Mouse (Mus musculus): ENCODE data around the gene Map1lc3a. TPM values are rescaled to one million over a fixed set of nuclear protein-coding genes. Genes with fewer than 3 reads are reported as not detected.

The Map1lc3a gene
- 100 to 1,000 TPM; 229 to 254 TPM for total RNA-seq (2021)

DNA sequence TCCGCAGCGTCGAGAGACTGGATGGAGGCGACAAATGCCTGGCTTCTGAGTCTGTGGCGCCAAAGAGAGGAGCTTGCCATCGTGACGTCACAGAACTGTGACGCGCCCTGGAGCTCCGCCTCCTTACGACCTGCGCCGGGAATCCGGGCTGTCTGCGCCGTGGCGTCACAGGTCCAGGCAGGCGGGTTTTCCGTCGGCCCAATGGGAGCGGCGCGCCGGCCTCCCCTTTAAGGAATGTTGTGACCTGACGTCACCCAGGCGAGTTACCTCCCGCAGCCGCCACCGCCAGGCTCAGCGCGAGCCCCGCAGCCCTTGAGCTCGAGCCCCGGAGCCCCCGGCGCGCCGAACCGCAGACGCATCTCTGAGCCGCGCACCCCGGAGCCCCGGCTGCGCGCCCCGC lies at the start of gene Map1lc3a:
TSS of gene Map1lc3a (plus strand) at position 103 of the 400 bp plus-strand sequence.
- peak; percentile 97 for DNase-seq

DNA sequence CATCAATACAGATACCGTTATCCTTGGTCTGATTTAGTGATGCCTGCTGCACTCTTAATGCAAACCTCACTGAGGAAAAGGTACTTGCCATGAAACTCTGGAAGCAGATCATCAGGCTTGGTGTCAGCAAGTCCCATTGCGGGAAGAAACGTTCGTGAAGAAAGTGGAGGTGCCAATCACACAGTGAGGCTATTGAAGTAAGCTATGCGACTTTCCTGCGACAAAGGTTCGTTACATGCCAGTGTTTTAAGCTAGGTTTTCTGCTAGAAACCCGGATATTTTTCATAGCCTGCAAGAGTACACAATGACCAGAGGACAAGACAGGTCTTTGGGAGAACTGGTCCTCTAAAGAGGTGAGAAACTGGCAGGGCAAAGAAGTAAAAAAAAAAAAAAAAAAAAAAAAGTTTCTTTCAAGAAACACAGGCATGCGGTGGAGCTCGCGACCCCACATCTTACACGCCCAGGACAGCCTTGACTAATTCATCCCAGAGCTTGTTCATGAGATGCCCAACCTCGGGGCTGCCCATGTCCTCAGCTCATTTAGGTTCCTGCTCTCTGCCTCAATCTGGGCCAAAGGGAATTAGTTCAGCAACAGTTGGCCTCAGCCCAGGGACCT lies 40.2 kb upstream of the Map1lc3a start:
- DNase-seq = no peak

DNA sequence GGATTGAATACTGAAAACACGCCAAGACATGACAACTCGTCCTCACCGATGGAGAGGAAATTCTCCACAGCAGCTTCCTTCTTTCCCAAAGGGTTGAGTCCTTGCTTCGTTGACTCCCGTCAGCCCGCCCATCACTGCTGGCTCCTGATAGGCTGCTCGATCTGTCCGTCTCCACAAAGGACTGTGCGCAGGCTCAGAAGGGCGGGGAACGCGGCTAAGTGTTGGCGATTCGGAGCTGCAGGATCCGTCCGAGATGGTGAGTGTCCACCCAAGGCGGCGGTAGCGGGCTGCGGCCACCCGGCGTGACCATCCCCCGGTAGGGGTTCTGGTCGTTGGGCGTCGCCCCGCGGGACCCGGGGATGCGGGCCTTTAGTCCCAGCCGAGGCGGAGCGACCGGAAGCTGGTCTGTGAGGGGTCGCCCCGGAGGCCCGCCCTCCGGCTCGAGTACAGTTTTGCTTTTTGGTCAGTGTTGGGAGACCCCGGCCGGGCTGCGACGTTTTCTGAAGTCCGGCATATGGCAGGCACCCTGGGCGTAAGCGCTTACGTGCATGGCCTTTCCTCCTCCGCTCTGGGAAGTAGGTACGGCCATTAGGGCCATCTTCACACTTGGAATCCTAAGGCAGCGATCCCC lies 39.6 kb upstream of the Map1lc3a start, which contains the start of gene Dynlrb1:
TSS of gene Dynlrb1 (plus strand) at position 172 of the 631 bp plus-strand sequence.
- DNase-seq = peak; percentile 98 to 99

DNA sequence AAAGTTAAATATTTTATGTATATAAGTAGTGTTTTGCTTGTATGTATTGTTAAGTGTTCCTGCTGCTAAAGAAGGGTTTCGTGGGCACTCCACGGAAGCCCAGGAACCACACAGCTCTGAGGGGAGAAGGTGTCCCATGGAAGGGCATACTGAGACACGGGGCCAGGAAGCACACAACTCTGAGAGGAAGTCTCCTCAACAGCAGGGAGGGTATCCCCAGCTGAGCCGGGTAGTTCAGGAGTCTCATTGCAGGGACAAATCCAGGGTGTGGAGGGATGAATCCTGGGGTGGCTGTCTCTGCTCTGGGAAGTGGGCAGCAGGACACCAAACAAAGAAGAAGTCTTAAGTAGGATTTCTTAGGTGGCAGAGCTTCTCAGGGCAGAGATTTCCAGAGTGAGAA lies 38.8 kb upstream of the Map1lc3a start:
- DNase-seq = no peak

DNA sequence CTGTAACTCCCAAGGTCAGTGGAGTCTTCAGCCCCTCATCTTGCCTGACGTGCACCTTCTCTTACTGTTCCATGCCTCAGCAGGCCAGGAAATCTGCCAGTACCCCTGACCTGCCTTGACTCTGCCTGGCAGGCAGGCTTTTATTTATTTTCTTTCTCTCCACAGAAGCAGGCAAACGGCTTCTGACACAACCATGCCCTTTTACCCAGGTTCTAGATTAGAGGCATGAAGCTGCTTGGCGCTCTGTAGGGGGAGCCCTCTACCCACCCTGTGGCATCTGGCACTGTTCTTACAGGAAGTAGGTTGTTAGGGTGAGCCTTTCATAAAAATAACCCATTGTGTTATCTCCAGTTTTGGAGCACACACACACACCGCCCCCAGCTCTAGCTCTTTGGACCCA lies 35.2 kb upstream of the Map1lc3a start:
- no peak for DNase-seq

- DNase-seq = no peak
These were observed 33.7 kb upstream of the Map1lc3a start for GRCm38 (mm10) chr2:155242296-155242855.

DNA sequence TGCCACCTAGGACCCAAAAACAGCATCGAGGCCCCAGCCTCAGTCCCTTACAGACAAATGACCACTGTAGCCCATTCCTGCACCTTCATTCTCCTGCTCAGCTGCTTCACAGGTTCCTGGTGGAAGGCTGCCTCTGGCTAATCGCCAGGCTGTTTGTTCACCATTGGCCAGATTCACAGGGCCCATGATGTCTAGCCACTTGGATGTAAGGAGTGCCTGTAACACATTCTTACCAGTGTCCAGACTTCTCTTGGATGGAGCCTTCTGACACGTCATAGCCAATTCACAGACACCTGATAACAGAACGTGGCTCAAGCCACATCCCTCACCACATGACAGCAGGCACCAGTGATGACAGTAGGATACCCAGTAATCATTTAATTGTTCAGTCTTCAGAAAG lies 29.9 kb upstream of the Map1lc3a start:
- no peak for DNase-seq

GRCm38 (mm10) chr2:155248206-155248605 lies 27.9 kb upstream of the Map1lc3a start:
- DNase-seq = no peak

DNA sequence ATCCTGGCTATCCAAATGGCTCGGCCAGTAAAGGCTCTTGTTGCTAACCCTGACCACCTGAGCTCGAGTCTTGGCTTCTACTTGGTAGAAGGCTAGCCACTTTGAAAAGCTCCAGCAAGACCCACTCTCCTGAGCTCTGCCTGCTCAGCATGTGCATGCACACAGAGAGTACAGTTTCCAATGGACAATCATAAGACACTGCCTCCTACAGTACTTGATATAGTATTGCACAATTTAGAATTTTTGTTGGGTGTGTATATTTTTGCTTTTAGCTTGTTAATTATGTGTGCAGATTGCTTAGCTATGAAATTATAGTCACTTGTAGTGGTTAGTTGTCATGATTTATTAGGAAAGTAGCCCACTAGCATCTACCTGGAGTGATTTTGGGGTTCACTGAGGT lies 27.4 kb upstream of the Map1lc3a start:
- DNase-seq = no peak

DNA sequence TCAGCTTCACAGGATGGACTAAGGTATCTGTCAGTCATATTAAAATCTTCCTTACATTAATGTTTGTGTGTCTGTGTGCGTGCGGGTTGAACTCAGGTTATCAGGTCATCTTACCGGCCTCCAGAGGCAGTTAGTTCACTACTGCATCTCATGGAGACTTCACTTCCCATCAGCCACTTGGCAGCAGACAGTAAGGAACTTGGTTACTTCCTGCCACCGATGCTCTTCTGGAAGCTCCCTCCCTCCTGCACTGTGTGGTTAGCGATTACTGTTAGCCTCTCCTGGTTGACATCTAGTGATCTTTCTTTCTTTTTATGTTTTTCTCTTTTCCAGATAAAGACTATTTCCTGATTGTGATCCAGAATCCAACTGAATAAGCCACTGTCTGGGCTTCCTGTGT lies 26.5 kb upstream of the Map1lc3a start:
- no peak for DNase-seq

GRCm38 (mm10) chr2:155265526-155265925 lies 10.6 kb upstream of the Map1lc3a start:
- no peak for DNase-seq

DNA sequence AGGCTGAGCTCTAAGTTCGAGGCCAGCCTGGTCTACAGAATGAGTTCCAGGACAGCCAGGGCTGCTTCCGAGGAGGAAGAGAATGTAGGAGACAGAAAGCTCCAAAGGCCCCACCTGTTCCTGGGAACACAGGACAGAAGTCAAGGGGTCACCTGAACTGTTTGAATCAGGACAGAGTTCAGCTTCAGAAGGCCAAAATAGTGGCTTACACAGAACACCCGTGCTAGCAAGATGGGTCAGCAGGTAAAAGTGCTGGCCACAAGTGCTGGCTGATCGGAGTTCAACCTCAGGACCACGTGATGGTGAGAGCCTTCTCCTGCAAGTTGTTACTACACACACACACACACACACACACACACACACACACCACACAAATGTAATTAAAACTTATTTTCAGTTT lies 9.2 kb upstream of the Map1lc3a start:
- no peak for DNase-seq

DNA sequence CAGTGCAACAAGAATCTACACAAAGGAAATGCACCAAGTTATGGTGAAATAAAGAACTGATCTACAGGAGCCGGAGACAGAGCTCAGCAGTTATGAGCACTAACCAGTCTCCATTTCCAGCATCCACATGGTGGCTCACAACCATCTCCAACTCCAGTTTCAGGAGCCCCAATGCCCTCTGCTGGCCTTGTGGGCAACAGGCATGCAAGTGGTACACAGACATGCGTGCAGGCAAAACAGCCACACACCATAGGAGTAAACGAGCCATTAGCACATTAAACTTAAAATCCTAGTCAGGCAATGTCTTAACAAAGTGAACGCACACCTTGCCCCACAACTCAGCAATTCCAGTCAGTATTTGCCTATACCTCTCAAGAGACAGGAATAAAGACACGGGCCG lies 4.1 kb upstream of the Map1lc3a start:
- no peak for DNase-seq

- DNase-seq = no peak
These were observed 3.5 kb upstream of the Map1lc3a start for GRCm38 (mm10) chr2:155272396-155273170.

GRCm38 (mm10) chr2:155273603-155274002 lies 2.5 kb upstream of the Map1lc3a start:
- DNase-seq = no peak

DNA sequence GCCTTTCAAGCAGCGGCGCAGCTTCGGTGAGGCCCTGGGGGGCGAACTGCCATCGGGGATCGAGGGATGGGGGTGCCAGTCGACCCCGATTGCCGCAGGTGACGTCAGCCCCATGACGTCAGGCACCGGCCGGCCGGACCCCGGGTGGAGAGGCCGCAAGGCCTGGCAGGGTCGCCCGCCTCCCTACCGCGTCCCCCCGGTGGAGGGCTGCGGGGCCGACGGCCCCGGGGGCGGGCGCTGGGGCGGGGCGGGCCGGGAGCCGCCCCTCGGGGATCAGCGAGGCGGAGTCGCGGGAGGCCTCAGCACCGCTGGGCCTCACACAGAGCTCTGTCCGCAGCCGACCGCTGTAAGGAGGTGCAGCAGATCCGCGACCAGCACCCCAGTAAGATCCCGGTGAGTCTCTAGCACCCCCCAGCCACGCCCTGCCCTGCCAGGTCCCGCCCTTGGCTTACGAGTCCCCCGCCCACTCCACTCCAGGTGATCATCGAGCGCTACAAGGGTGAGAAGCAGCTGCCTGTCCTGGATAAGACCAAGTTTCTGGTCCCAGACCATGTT lies 601 bp downstream of the Map1lc3a start:
- DNase-seq = peak in 1 of 2 experiments; percentile 59

DNA sequence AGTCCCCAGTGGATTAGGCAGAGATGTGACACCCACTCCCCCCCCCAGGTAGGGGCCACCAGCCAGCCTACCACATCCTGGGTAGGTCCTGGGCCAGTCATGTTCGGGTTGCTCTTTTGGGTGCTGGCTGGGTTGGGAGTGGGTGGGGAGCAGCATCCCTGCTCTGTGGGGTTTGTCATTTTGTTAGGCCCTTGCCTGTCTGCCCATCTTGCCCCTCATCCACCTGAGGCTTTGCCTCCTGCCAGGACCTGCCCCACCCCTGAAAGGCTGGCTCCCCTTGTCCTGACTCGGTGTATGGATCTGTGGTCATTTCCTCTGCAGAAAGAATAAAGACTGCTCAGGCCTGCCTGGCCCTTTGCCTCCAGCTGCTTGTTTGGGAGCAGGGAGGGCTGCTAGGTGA lies 1.6 kb downstream of the Map1lc3a start:
- DNase-seq = no peak

DNA sequence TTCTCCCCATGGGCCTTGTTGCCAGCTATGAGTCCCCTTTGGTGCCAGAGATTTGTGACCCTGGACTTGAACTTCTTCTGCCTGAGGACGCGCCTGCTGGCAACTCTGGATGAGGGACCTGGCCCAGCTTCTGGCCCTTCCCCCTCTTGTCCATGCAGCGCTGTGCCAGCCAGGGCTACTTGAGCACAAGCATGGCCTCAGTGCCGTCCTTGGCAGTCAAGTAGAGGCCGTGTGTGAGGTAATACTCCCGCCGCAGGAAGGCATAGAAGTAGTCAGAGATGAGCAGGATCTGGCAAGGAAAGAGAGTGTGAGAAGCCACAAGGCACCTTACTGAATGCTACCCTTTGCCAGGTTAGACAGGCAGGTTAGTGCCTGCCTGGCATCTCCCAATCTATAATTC lies 2.3 kb downstream of the Map1lc3a start:
- DNase-seq = no peak

DNA sequence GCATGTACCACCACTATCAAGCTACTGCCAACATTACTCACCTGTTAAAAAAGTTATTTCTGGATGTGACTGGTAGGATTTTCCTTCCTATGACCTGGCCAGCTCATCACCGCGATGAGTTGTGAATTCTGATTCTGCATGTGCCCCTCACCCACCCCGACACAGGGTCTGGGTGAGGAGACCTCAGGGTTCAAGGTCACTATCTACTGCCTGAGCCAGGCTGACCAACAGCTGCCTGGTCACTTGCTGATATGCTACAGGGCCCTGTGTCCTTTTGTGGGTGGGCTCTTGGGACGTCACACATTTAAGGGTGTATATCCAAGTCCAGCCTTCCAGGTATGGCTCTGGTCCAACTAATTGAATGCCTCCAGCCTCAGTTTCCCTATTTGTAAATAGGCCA lies 3.1 kb downstream of the Map1lc3a start:
- DNase-seq = no peak

DNA sequence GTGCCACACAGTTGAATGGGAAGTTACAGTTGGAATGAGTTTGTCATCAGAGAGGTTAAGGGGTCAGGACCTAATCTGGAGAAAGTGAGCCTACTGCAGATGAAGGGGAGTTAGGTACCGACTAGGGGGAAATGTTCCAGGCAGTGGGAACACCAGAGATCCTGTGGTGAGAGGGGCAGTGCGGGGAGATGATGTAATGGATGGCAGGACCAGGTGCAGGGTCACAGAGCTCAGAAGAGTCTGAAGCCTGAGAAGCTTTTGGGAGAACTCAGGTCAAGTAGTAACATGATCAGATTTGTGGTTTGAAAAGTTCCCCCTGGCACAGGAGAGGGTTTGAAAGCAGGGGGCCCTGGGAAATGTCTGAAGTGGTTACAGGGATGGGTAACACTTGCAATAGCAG lies 4.0 kb downstream of the Map1lc3a start:
- no peak for DNase-seq

DNA sequence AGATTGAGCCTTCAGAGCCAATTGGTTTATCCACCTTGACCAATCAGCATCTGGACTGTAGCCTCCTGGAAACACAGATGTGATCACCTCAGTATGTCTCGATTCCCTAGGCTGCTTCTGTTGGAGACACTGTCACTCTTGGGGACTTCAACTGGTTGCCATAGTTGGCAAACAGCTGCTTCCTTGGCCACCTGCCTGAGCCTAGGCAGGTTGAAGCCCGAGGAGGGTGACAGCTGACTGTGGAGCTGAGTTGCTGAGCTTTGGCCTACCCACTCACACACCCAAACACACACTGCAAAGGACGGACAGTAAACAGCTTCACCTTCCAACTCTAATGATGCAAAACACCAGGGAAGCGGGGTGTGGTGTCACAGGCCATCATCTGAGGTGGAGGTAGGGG lies 7.7 kb downstream of the Map1lc3a start:
- DNase-seq = no peak

DNA sequence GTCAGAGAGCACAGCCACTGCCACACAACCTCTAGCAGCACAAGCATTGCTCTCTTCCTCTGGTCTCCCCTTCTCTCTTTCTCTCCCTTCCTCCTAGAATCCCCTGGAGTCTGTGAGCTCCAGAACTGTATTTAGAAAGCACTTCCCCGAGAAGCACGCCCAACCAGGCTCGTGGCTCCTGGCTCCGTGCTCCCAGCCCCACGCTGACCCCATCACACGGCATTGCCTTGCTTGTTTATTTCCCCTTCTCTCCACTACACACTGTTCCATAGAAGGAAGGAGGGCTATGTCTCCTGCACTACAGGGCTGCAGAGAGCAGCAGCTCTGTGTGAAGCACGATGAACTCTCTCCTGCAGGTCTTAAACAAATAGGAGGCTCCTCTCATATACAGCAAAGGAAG lies 8.6 kb downstream of the Map1lc3a start:
- DNase-seq = no peak

GRCm38 (mm10) chr2:155285744-155286143 lies 9.6 kb downstream of the Map1lc3a start:
- DNase-seq = no peak
